Mouse (Mus musculus) thymus, adult 2 months (tissue): ENCODE data around the gene Milr1.

ENCODE experiments used
- CTCF ChIP-seq: fragments of 200-500 bp; IDR thresholded peaks from 2 replicates; pipeline ENCODE4 v1.5.1; 2012; ENCODE audit warnings: mild to moderate bottlenecking, control low read depth, low read length, moderate library complexity, borderline replicate concordance; ENCODE audit not compliant: control insufficient read depth, poor library complexity, insufficient read depth; ENCODE audit errors: extremely low read depth
- POLR2A ChIP-seq: fragments of 200-500 bp; IDR thresholded peaks from 2 replicates; pipeline ENCODE4 v1.6.1; 2012; ENCODE audit warnings: mild to moderate bottlenecking, low read length, control low read depth, moderate library complexity; ENCODE audit not compliant: control insufficient read depth, poor library complexity, insufficient read depth; ENCODE audit errors: extremely low read depth

- no peak for TF ChIP-seq POLR2A
- no peak for TF ChIP-seq CTCF
Measured at GRCm38 (mm10) chr11:106817808-106818207, 66.8 kb downstream of the Milr1 start.
